Mouse (Mus musculus) testis, adult 2 months (tissue): ENCODE data around the gene Fbxo10.

ENCODE experiments used
- CTCF ChIP-seq: fragments of 200-500 bp; IDR thresholded peaks from 2 replicates; pipeline ENCODE4 v1.5.1; 2012; ENCODE audit warnings: low read depth, mild to moderate bottlenecking, inconsistent platforms, low read length, moderate library complexity; ENCODE audit not compliant: control insufficient read depth, insufficient read depth, insufficient replicate concordance
- POLR2A ChIP-seq: fragments of 200-500 bp; IDR thresholded peaks from 2 replicates; pipeline ENCODE4 v1.6.1; 2012; ENCODE audit warnings: low read depth, mild to moderate bottlenecking, inconsistent platforms, low read length, moderate library complexity; ENCODE audit not compliant: control insufficient read depth

GRCm38 (mm10) chr4:45015615-45016014 lies 68.8 kb downstream of the Fbxo10 start:
- TF ChIP-seq POLR2A (no peak), CTCF (no peak)
